Mouse (Mus musculus): ENCODE results near the gene Apoe. TPM values are rescaled to one million over a fixed set of nuclear protein-coding genes. Genes with fewer than 3 reads are reported as not detected.
A peak's percentile ranks its signal among the peaks of the same experiment; 100 is the strongest.

Apoe gene
- polyA plus RNA-seq (2015; fragmentation: Nextera tagmentation; extraction: Ambion mirVana): 20,006 and 20,209 TPM in 2 replicates

- 3% methylated on average over 19 of the region's 20 CpGs for WGBS (ENCODE audit: insufficient replicate concordance)
- Histone ChIP-seq H3K27ac (ENCODE audit: low read depth) (peak within 1 kb of the TSS; percentile 98), H3K27me3 (ENCODE audit: insufficient read depth, low read length) (no peaks in the 10 kb centered on the region), H3K9me3 (ENCODE audit: low read length) (no peaks in the 10 kb centered on the region), H3K36me3 (replicated peaks; ENCODE audit: insufficient read depth, low read length) (peaks cover 15% of the 10 kb centered on the region), H3K4me2 (ENCODE audit: low read depth, low read length) (peak within 1 kb of the TSS; percentile 68), H3K4me1 (ENCODE audit: insufficient read depth) (peaks cover 62% of the 10 kb centered on the region), H3K4me3 (ENCODE audit: low read depth, low read length) (peak within 1 kb of the TSS; percentile 49), H3K9ac (replicated peaks) (peak within 1 kb of the TSS; percentile 83)
- ATAC-seq (peak; percentile 62), DNase-seq (peak; percentile 84)
- TF ChIP-seq EP300 (IDR thresholded peaks at IDR 0.05; ENCODE audit: low read depth) (peak; percentile 69), CTCF (IDR thresholded peaks at IDR 0.05; ENCODE audit: low read depth) (peak; percentile 16; the same call in 1 of the 2 replicates)
Observed at GRCm38 (mm10) chr7:19698907-19699826, at the start of gene Apoe. TSS of gene Apoe (minus strand) at chr7:19699188.

- ATAC-seq: no peak
- H3K9me3 ChIP-seq (ENCODE audit: low read length): no peaks in the 10 kb centered on the region
- H3K27ac ChIP-seq (ENCODE audit: low read depth): peak overlapping the region; percentile 72
- no peaks in the 10 kb centered on the region for H3K27me3 ChIP-seq (ENCODE audit: insufficient read depth, low read length)
- peak overlapping the region; percentile 90 for H3K4me2 ChIP-seq (ENCODE audit: low read depth, low read length)
- H3K4me3 ChIP-seq (ENCODE audit: low read depth, low read length): peak overlapping the region; percentile 61
- H3K9ac ChIP-seq (replicated peaks): peak overlapping the region; percentile 70
- DNase-seq: peak; percentile 61
- H3K4me1 ChIP-seq (ENCODE audit: insufficient read depth): peaks cover 46% of the 10 kb centered on the region
- peaks cover 3% of the 10 kb centered on the region for H3K36me3 ChIP-seq (replicated peaks; ENCODE audit: insufficient read depth, low read length)
- TF ChIP-seq CTCF (IDR thresholded peaks at IDR 0.05; ENCODE audit: low read depth): no peak
- no peak for TF ChIP-seq EP300 (IDR thresholded peaks at IDR 0.05; ENCODE audit: low read depth)
- 10% methylated on average over 25 of the region's 25 CpGs for WGBS (ENCODE audit: insufficient replicate concordance)
Observed at GRCm38 (mm10) chr7:19747420-19748218, 48.6 kb upstream of the Apoe start.

- Histone ChIP-seq H3K4me1 (ENCODE audit: insufficient read depth) (peaks cover 50% of the 10 kb centered on the region), H3K4me2 (ENCODE audit: low read depth, low read length) (peak overlapping the region; percentile 90)
- WGBS (ENCODE audit: insufficient replicate concordance): 46% methylated on average over 6 of the region's 6 CpGs
Observed at GRCm38 (mm10) chr7:19746426-19747201, 47.6 kb upstream of the Apoe start.

GRCm38 (mm10) chr7:19745971-19746370 lies 47.0 kb upstream of the Apoe start:
- H3K4me2 ChIP-seq (ENCODE audit: low read depth, low read length): no peak overlapping the region
- no peak overlapping the region for H3K9ac ChIP-seq (replicated peaks)
- DNase-seq (no peak), ATAC-seq (no peak)
- H3K27me3 ChIP-seq (ENCODE audit: insufficient read depth, low read length): no peaks in the 10 kb centered on the region
- 70% methylated on average over 9 of the region's 10 CpGs for whole genome bisulfite sequencing (ENCODE audit: insufficient replicate concordance)
- peaks cover 52% of the 10 kb centered on the region for H3K4me1 ChIP-seq (ENCODE audit: insufficient read depth)
- peaks cover 3% of the 10 kb centered on the region for H3K36me3 ChIP-seq (replicated peaks; ENCODE audit: insufficient read depth, low read length)
- H3K9me3 ChIP-seq (ENCODE audit: low read length): no peaks in the 10 kb centered on the region
- H3K27ac ChIP-seq (ENCODE audit: low read depth): no peak overlapping the region
- TF ChIP-seq EP300 (IDR thresholded peaks at IDR 0.05; ENCODE audit: low read depth) (no peak), CTCF (IDR thresholded peaks at IDR 0.05; ENCODE audit: low read depth) (no peak)
- no peak overlapping the region for H3K4me3 ChIP-seq (ENCODE audit: low read depth, low read length)

More at GRCm38 (mm10) chr7:19746426-19747201, 47.6 kb upstream of the Apoe start:
- no peaks in the 10 kb centered on the region for H3K27me3 ChIP-seq (ENCODE audit: insufficient read depth, low read length)
- ATAC-seq (no peak), DNase-seq (peak; percentile 34)
- no peak overlapping the region for H3K9ac ChIP-seq (replicated peaks)
- TF ChIP-seq CTCF (IDR thresholded peaks at IDR 0.05; ENCODE audit: low read depth) (no peak), EP300 (IDR thresholded peaks at IDR 0.05; ENCODE audit: low read depth) (no peak)
- peak overlapping the region; percentile 61; the same call in 1 of the 2 replicates for H3K4me3 ChIP-seq (ENCODE audit: low read depth, low read length)
- peaks cover 3% of the 10 kb centered on the region for H3K36me3 ChIP-seq (replicated peaks; ENCODE audit: insufficient read depth, low read length)
- H3K9me3 ChIP-seq (ENCODE audit: low read length): no peaks in the 10 kb centered on the region
- peak overlapping the region; percentile 72; the same call in 1 of the 2 replicates for H3K27ac ChIP-seq (ENCODE audit: low read depth)

- Histone ChIP-seq H3K4me3 (ENCODE audit: low read depth, low read length) (no peak overlapping the region), H3K9me3 (ENCODE audit: low read length) (no peaks in the 10 kb centered on the region), H3K9ac (replicated peaks) (0 out of 2 replicates have a peak overlapping the region, but pooled peaks have one; percentile 16), H3K36me3 (replicated peaks; ENCODE audit: insufficient read depth, low read length) (peaks cover 3% of the 10 kb centered on the region), H3K4me2 (ENCODE audit: low read depth, low read length) (no peak overlapping the region), H3K27ac (ENCODE audit: low read depth) (no peak overlapping the region; the same call in 1 of the 2 replicates), H3K4me1 (ENCODE audit: insufficient read depth) (peaks cover 45% of the 10 kb centered on the region), H3K27me3 (ENCODE audit: insufficient read depth, low read length) (no peaks in the 10 kb centered on the region)
- DNase-seq: peak; percentile 40
- ATAC-seq: no peak
- WGBS (ENCODE audit: insufficient replicate concordance): 50% methylated on average over 14 of the region's 14 CpGs
- no peak for TF ChIP-seq EP300 (IDR thresholded peaks at IDR 0.05; ENCODE audit: low read depth)
- TF ChIP-seq CTCF (IDR thresholded peaks at IDR 0.05; ENCODE audit: low read depth): no peak
Observed at GRCm38 (mm10) chr7:19744590-19745385, 45.8 kb upstream of the Apoe start.

Measured in liver, postnatal 0 days (tissue).